Mouse (Mus musculus) neural tube, embryonic 11.5 days (tissue): ENCODE measurements at regions not wholly inside any gene's neighbourhood (a gene's known extent, or its start where the extent isn't known, plus 50 kb on each side); places are given as distances from the start of the nearest gene placed in this dataset.

Experiments
- ATAC-seq: fragments of 200-750 bp; cut with Nextera tagmentation; 2 replicates; pipeline ENCODE4 v1.8.0; 2017; ENCODE audit warnings: moderate number of reproducible peaks, mild to moderate bottlenecking, moderate TSS enrichment, moderate library complexity; ENCODE audit not compliant: insufficient read depth, low FRiP score, low TSS enrichment
- DNase-seq: peaks from one replicate; pipeline ENCODE4 v3.0.0-alpha.2; 2015; ENCODE audit warnings: low spot score
- H3K27ac ChIP-seq: fragments of 300-500 bp; sonication (generic); 2 replicates; pipeline ENCODE4 v1.5.1; 2014; ENCODE audit warnings: low read depth, mild to moderate bottlenecking, low read length
- H3K27me3 ChIP-seq: fragments of 300-500 bp; sonication (generic); 2 replicates; pipeline ENCODE4 v1.6.1; 2014; ENCODE audit warnings: mild to moderate bottlenecking, low read length, mixed read lengths; ENCODE audit not compliant: control insufficient read depth, insufficient read depth
- H3K36me3 ChIP-seq: fragments of 300-500 bp; sonication (generic); 2 replicates; pipeline ENCODE4 v1.6.1; 2014; ENCODE audit warnings: mild to moderate bottlenecking, low read length, moderate library complexity, mixed read lengths; ENCODE audit not compliant: control insufficient read depth, insufficient read depth
- H3K4me1 ChIP-seq: fragments of 300-500 bp; sonication (generic); 2 replicates; pipeline ENCODE4 v1.6.1; 2014; ENCODE audit warnings: low read length, mixed read lengths; ENCODE audit not compliant: control insufficient read depth, insufficient read depth
- H3K4me2 ChIP-seq: fragments of 300-500 bp; sonication (generic); 2 replicates; pipeline ENCODE4 v1.6.1; 2014; ENCODE audit warnings: low read depth, mild to moderate bottlenecking, moderate library complexity
- H3K4me3 ChIP-seq: fragments of 300-500 bp; sonication (generic); 2 replicates; pipeline ENCODE4 v1.5.1; 2014; ENCODE audit warnings: low read depth, low read length
- H3K9ac ChIP-seq: fragments of 300-500 bp; sonication (generic); 2 replicates; pipeline ENCODE4 v1.6.1; 2014; ENCODE audit warnings: mild to moderate bottlenecking, low read length
- H3K9me3 ChIP-seq: fragments of 300-500 bp; sonication (generic); 2 replicates; pipeline ENCODE4 v1.6.1; 2016; ENCODE audit warnings: low read length; ENCODE audit not compliant: control insufficient read depth
- WGBS: fragments of 180-500 bp; shearing (Covaris S2); extraction: QIAGEN DNeasy Blood & Tissue Kit; methylation state at CpG from one replicate; pipeline ENCODE4 v1.1.7; 2014; 5-methylcytosine and 5-hydroxymethylcytosine counted together

DNA sequence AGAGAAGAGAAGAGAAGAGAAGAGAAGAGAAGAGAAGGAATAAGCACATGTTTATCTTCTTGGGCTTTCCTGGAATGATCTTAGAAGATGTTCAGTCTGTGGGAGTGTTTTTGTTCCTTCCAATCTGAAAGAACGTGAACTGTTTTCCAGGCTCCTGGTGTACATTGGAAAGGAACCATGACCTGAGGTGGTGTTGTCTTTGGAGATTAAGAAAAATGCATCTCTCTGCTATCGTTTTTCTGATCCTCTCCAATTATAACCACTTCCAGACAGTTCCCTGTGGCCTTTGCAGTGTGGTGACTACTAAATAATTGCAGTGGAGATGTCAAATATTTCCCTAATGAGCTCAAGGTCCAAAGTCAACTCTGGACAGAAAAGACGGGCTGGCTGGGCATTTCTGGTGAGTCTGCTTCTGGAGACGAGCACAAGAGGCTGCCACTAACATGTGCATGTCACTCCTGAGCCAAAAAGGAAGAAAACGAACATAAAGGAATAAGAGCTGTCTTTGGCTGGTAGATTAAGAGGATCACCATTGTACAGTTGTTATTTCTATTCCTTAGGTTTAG, 431.7 kb downstream of the Adgrl2 start:
- Histone ChIP-seq H3K9ac (no peak overlapping the region), H3K4me3 (no peak overlapping the region), H3K9me3 (no peaks in the 10 kb centered on the region), H3K27me3 (no peaks in the 10 kb centered on the region), H3K27ac (no peak overlapping the region), H3K36me3 (no peaks in the 10 kb centered on the region), H3K4me2 (no peak overlapping the region), H3K4me1 (no peaks in the 10 kb centered on the region)
- DNase-seq (no peak), ATAC-seq (no peak)
- 73% methylated on average over 5 of the region's 5 CpGs for WGBS

DNA sequence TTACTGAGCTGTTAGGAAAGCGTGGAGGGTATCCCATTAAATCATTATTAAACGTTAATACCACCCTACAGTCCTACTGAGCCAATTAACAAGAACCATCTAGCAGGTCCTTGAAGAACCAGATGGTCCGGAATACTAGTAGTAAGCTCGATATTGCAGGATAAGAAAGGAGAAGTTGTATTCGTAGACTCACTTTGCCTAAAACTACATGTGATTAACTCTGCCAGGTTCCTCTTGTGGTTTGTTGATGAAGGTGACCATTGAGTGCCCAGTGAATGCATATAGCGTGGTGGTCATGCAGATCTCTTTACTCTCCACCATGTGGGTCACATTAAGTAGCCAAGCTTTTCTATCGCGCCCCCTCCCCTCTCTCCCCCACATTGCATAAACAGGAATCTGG, 435.0 kb downstream of the Adgrl2 start:
- H3K27me3 ChIP-seq: no peaks in the 10 kb centered on the region
- no peaks in the 10 kb centered on the region for H3K9me3 ChIP-seq
- no peak for ATAC-seq
- 82% methylated on average over 8 of the region's 8 CpGs for WGBS
- H3K4me2 ChIP-seq: no peak overlapping the region
- no peaks in the 10 kb centered on the region for H3K4me1 ChIP-seq
- no peak overlapping the region for H3K9ac ChIP-seq
- H3K27ac ChIP-seq: no peak overlapping the region
- H3K4me3 ChIP-seq: no peak overlapping the region
- H3K36me3 ChIP-seq: no peaks in the 10 kb centered on the region
- no peak for DNase-seq

DNA sequence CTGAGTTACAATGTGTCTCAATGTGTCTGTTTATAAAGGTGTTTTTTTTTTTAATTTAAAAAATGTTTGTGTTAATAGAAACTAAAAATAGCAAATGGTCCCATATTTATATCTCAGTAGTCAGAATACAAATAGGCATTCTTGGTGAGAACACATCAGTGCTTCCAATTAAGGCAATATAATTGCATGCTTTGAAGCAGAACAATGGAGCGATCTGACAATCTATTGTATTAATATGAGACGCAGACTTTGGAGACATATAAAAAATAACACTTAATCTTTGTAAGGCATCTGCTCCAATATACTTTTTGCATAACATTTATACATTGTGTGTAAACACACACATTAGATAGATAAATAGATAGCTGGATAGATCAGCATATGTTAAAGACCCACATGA, 439.6 kb downstream of the Adgrl2 start:
- H3K9me3 ChIP-seq: no peaks in the 10 kb centered on the region
- no peak overlapping the region for H3K27ac ChIP-seq
- H3K4me1 ChIP-seq: no peaks in the 10 kb centered on the region
- H3K9ac ChIP-seq: no peak overlapping the region
- no peaks in the 10 kb centered on the region for H3K36me3 ChIP-seq
- H3K4me2 ChIP-seq: no peak overlapping the region
- no peaks in the 10 kb centered on the region for H3K27me3 ChIP-seq
- no peak overlapping the region for H3K4me3 ChIP-seq
- ATAC-seq (no peak), DNase-seq (no peak)
- 93% methylated on average over 2 of the region's 2 CpGs for WGBS

DNA sequence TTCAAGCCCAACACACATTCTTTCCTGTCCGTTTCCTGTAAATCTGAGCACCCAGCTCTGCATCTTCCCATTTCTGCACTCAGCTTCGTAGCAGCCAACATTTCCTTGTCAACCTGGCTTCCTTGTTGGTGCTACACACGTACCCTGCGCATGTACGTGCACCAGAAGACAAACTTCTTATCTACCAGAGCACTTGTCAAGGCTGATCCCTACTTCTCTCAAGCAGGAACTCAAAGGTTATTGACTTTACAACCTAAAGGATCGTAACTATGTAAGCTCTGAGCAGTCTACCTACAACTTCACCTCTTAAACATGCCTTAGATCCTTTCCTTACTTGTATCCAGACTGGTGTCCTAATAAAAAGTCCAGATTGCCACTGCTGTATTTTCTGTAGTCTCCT, 445.4 kb downstream of the Adgrl2 start:
- Histone ChIP-seq H3K4me2 (no peak overlapping the region), H3K9ac (no peak overlapping the region), H3K4me1 (no peaks in the 10 kb centered on the region), H3K9me3 (no peaks in the 10 kb centered on the region), H3K27ac (no peak overlapping the region), H3K4me3 (no peak overlapping the region), H3K36me3 (no peaks in the 10 kb centered on the region), H3K27me3 (no peaks in the 10 kb centered on the region)
- no peak for ATAC-seq
- DNase-seq: no peak
- WGBS: 90% methylated on average over 6 of the region's 6 CpGs

DNA sequence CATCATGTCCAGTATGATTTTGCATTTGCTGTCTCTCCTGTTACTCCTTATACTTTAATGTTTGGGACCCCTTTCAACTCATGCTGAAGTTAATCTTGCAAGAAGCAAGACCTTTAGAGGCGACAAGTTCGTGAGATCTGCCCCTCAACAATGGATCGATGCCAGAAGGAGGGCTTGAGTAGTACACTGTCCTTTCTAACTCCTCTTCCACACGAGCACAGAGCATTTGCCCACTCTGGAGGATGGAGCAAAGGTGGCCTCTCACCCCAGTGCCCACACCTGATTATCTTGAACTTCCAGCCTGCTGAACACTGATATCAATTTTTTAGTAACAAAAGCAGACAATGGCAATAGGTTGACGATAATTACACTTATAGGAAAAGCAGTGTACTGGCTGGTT, 448.1 kb downstream of the Adgrl2 start:
- no peak overlapping the region for H3K27ac ChIP-seq
- H3K4me3 ChIP-seq: no peak overlapping the region
- 92% methylated on average over 5 of the region's 5 CpGs for WGBS
- DNase-seq (no peak), ATAC-seq (no peak)
- no peaks in the 10 kb centered on the region for H3K9me3 ChIP-seq
- H3K4me2 ChIP-seq: no peak overlapping the region
- no peaks in the 10 kb centered on the region for H3K36me3 ChIP-seq
- no peak overlapping the region for H3K9ac ChIP-seq
- no peaks in the 10 kb centered on the region for H3K4me1 ChIP-seq
- no peaks in the 10 kb centered on the region for H3K27me3 ChIP-seq

DNA sequence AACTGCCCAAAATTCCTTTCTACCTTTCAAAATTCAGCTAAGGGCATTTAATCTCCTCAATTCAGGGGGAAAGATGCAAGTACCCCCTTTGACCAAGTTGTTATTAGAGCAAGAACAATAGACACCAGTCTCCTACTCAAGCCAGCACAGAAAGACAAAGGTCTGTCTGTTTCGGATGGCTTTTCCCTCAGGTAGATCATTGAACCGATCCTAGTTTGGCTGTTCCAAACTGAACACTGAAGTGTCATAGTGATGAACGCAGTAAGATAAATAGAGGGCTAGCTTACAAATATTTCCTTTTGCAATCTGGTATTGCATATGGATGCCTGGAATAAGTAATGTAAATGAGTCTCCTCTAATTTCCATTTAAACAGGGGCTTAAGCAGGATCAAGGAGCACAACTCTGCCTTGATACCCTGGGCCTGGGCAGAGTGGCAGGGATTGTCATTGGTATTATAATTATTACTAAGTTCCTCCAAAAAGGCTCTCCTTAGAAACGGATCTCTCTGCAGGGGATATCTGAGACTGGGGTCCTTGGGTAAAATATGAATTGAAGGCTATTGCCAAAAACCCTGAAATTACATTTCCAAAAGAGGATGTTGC, 452.6 kb downstream of the Adgrl2 start:
- no peak for ATAC-seq
- H3K4me3 ChIP-seq: no peak overlapping the region
- H3K27ac ChIP-seq: no peak overlapping the region
- no peaks in the 10 kb centered on the region for H3K36me3 ChIP-seq
- no peak for DNase-seq
- no peaks in the 10 kb centered on the region for H3K27me3 ChIP-seq
- no peak overlapping the region for H3K9ac ChIP-seq
- H3K9me3 ChIP-seq: no peaks in the 10 kb centered on the region
- H3K4me2 ChIP-seq: no peak overlapping the region
- WGBS: 63% methylated on average over 4 of the region's 4 CpGs
- no peaks in the 10 kb centered on the region for H3K4me1 ChIP-seq

DNA sequence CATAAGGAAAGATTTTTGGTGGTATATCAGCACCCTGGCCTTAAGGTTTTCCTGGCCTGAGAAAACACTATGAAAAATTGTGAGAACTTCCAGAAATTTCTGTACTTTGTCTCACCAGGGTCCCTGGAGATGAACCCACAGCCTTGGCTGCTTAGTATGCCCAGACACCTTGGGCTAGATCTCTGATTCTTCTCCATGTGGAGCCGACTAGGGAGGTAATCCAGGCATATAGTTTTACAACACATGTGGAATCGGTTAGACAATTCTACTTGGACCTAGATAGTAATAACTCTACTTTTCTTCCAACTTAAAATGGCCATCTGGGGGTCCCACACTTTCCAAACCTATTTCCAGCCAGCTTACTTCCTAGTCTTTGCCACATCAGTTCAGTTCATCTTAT, 460.5 kb downstream of the Adgrl2 start:
- no peak for ATAC-seq
- Histone ChIP-seq H3K4me2 (no peak overlapping the region), H3K27ac (no peak overlapping the region), H3K9me3 (no peaks in the 10 kb centered on the region), H3K27me3 (no peaks in the 10 kb centered on the region), H3K9ac (no peak overlapping the region), H3K4me3 (no peak overlapping the region), H3K36me3 (no peaks in the 10 kb centered on the region), H3K4me1 (no peaks in the 10 kb centered on the region)
- WGBS: 81% methylated on average over 2 of the region's 2 CpGs
- DNase-seq: no peak

DNA sequence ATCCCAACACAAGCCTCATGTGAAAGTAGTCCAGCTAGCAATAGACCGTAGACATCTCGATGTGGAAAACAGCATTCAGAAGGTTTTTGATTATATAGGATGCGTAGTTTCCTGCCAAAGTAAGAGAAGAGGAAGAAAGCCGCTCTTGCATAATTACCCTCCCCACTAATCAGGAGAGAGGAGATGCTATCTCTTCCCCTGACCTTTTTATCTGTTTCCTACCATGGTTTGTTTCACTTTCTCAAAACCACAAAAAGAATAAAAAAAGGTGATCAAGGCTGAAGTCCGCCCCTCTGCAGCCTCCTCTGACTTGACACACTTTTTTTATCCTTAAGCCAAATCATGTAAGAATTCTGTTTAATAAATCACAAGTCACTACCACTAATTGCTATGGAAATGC, 480.0 kb downstream of the Adgrl2 start:
- WGBS: 89% methylated on average over 5 of the region's 5 CpGs
- no peak overlapping the region for H3K4me3 ChIP-seq
- no peak overlapping the region for H3K27ac ChIP-seq
- no peaks in the 10 kb centered on the region for H3K27me3 ChIP-seq
- no peak overlapping the region for H3K9ac ChIP-seq
- no peaks in the 10 kb centered on the region for H3K9me3 ChIP-seq
- no peaks in the 10 kb centered on the region for H3K4me1 ChIP-seq
- H3K36me3 ChIP-seq: no peaks in the 10 kb centered on the region
- DNase-seq: no peak
- no peak for ATAC-seq
- no peak overlapping the region for H3K4me2 ChIP-seq

DNA sequence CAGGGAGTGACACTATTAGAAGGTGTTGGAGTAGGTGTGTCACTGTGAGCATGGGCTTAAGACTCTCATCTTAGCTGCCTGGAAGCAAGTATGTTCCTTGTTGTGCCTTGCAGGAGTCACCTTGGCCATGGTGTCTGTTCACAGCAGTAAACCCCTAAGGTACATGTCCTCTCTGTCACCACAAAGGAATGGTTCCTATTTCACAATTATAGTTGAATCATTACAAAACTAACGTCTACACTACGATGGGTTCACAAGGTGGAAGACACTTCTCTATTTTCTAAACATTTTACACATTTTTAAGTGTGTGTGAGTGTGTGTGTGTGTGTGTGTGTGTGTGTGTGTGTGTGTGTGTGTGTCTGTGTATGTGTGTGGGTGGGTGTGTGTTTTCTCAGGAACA, 485.4 kb downstream of the Adgrl2 start:
- Histone ChIP-seq H3K27me3 (no peaks in the 10 kb centered on the region), H3K27ac (no peak overlapping the region), H3K9ac (no peak overlapping the region), H3K4me2 (no peak overlapping the region), H3K4me3 (no peak overlapping the region), H3K9me3 (no peaks in the 10 kb centered on the region), H3K4me1 (no peaks in the 10 kb centered on the region), H3K36me3 (no peaks in the 10 kb centered on the region)
- ATAC-seq (no peak), DNase-seq (no peak)
- WGBS: 86% methylated on average over 2 of the region's 2 CpGs
